Comparison of ENCODE assay signal across 10 mouse cellular contexts in genomic region chr9:92930231-92930966, GRCm38 (mm10).
A peak's percentile ranks its signal among the peaks of the same experiment; 100 is the strongest.
DNase-seq lines count a peak whose midpoint lies in the region; ATAC-seq and TF ChIP-seq lines count a peak whose summit lies in the region.
"Had no signal": no experiment of that assay in that cellular context is flagged by ENCODE, and none has a peak within 500 bp of the region (broad histone marks: within the 10 kb centered on the region; RNA-seq: fewer than 3 reads in every experiment).

No protein-coding gene starts in this region.

- peak overlapping the region; percentile 2; the same call in 1 of the 2 replicates for H3K4me3 ChIP-seq in hindbrain, embryonic 14.5 days (replicated peaks; ENCODE audit: low read length)
- H3K4me3 ChIP-seq in neural tube, embryonic 11.5 days (ENCODE audit: low read depth, low read length) = no peak overlapping the region
- no peak overlapping the region for H3K4me3 ChIP-seq in intestine, postnatal 0 days (ENCODE audit: low read depth, low read length)
- H3K4me3 ChIP-seq: liver, embryonic 13.5 days had no signal

- peak overlapping the region; percentile 79 for H3K27ac ChIP-seq in hindbrain, embryonic 14.5 days
- no peak overlapping the region for H3K27ac ChIP-seq in neural tube, embryonic 11.5 days (ENCODE audit: low read depth, low read length)
- H3K27ac ChIP-seq in intestine, postnatal 0 days (ENCODE audit: low read depth, low read length) = no peak overlapping the region
- H3K27ac ChIP-seq: liver, embryonic 13.5 days had no signal

- intact Hi-C loops in left cerebral cortex, postnatal 10 days (cut with DNase I) = no loop called here

- H3K4me1 ChIP-seq in hindbrain, embryonic 14.5 days (replicated peaks; ENCODE audit: control insufficient read depth, insufficient read depth, low read length) = peaks cover 12% of the 10 kb centered on the region; the same call in 1 of the 2 replicates
- H3K4me1 ChIP-seq in neural tube, embryonic 11.5 days (ENCODE audit: control insufficient read depth, insufficient read depth, low read length) = no peaks in the 10 kb centered on the region
- H3K4me1 ChIP-seq in intestine, postnatal 0 days (replicated peaks; ENCODE audit: control insufficient read depth, insufficient read depth, low read length) = no peaks in the 10 kb centered on the region
- H3K4me1 ChIP-seq: liver, embryonic 13.5 days had no signal

- peaks cover 25% of the 10 kb centered on the region for H3K9me3 ChIP-seq in hindbrain, embryonic 14.5 days (ENCODE audit: control insufficient read depth, low read length)
- H3K9me3 ChIP-seq in neural tube, embryonic 11.5 days (ENCODE audit: control insufficient read depth, low read length) = no peaks in the 10 kb centered on the region
- no peaks in the 10 kb centered on the region for H3K9me3 ChIP-seq in intestine, postnatal 0 days (ENCODE audit: control insufficient read depth)
- H3K9me3 ChIP-seq: G1E had no signal

- WGBS in hindbrain, embryonic 14.5 days = 5% methylated on average over 6 of the region's 6 CpGs
- WGBS in neural tube, embryonic 11.5 days = 16% methylated on average over 6 of the region's 6 CpGs
- 68% methylated on average over 6 of the region's 6 CpGs for WGBS in intestine, postnatal 0 days

- H3K36me3 ChIP-seq in hindbrain, embryonic 14.5 days (replicated peaks; ENCODE audit: control insufficient read depth, insufficient read depth) = no peaks in the 10 kb centered on the region
- H3K36me3 ChIP-seq in neural tube, embryonic 11.5 days (ENCODE audit: control insufficient read depth, insufficient read depth, low read length) = no peaks in the 10 kb centered on the region
- H3K36me3 ChIP-seq in intestine, postnatal 0 days (ENCODE audit: control insufficient read depth, insufficient read depth) = no peaks in the 10 kb centered on the region
- H3K36me3 ChIP-seq: G1E; liver, embryonic 13.5 days had no signal

- peak overlapping the region; percentile 22; the same call in 1 of the 2 replicates for H3K9ac ChIP-seq in hindbrain, embryonic 14.5 days
- no peak overlapping the region for H3K9ac ChIP-seq in neural tube, embryonic 11.5 days (ENCODE audit: low read length)
- H3K9ac ChIP-seq in intestine, postnatal 0 days (ENCODE audit: low read depth, low read length) = no peak overlapping the region
- H3K9ac ChIP-seq: liver, embryonic 13.5 days had no signal

- H3K4me2 ChIP-seq in hindbrain, embryonic 14.5 days (replicated peaks) = peak overlapping the region; percentile 44
- peak overlapping the region; percentile 19; the same call in 1 of the 2 replicates for H3K4me2 ChIP-seq in neural tube, embryonic 11.5 days (ENCODE audit: low read depth)
- H3K4me2 ChIP-seq in intestine, postnatal 0 days (replicated peaks; ENCODE audit: low read depth) = no peak overlapping the region
- H3K4me2 ChIP-seq: liver, embryonic 13.5 days had no signal

- no peak for TF ChIP-seq CTCF in intestine, postnatal 0 days (IDR thresholded peaks at IDR 0.05; ENCODE audit: low read depth)

- peak; percentile 12 for DNase-seq in left cerebral cortex, adult 11 months (ENCODE audit: low spot score)
- no peak for DNase-seq in left cerebral cortex, postnatal 10 days (ENCODE audit: extremely low spot score in 1 of 2, low spot score in 2 of 2)
- DNase-seq in embryo, embryonic 11 days = peak; percentile 74
- DNase-seq in hindbrain, embryonic 14.5 days (ENCODE audit: low spot score) = peak; percentile 70
- DNase-seq in neural tube, embryonic 11.5 days (ENCODE audit: low spot score) = peak; percentile 75
- no peak for DNase-seq in thymus, postnatal 25 days
- no peak for DNase-seq in gastrocnemius, adult 18-20 months (ENCODE audit: low spot score)
- DNase-seq: liver, embryonic 13.5 days had no signal

- ATAC-seq in hindbrain, embryonic 14.5 days (ENCODE audit: low FRiP score) = peak; percentile 95
- ATAC-seq in neural tube, embryonic 11.5 days (ENCODE audit: insufficient read depth, low FRiP score, low TSS enrichment) = peak; percentile 94
- ATAC-seq in intestine, postnatal 0 days = no peak

- H3K27me3 ChIP-seq in hindbrain, embryonic 14.5 days (ENCODE audit: control insufficient read depth, insufficient read depth, low read length) = no peaks in the 10 kb centered on the region
- H3K27me3 ChIP-seq in neural tube, embryonic 11.5 days (ENCODE audit: control insufficient read depth, insufficient read depth, low read length) = no peaks in the 10 kb centered on the region
- no peaks in the 10 kb centered on the region for H3K27me3 ChIP-seq in intestine, postnatal 0 days (replicated peaks; ENCODE audit: control insufficient read depth, insufficient read depth, low read length)
- H3K27me3 ChIP-seq: liver, embryonic 13.5 days had no signal

Comparison
In these comparisons a context has a peak if more than half of its experiments do, and no peak if none do; other contexts are left out.
1. DNase-seq: peak in left cerebral cortex, adult 11 months (single experiment), embryo, embryonic 11 days (single experiment), hindbrain, embryonic 14.5 days (single experiment) and neural tube, embryonic 11.5 days (single experiment); none in left cerebral cortex, postnatal 10 days (0 of 2), thymus, postnatal 25 days (single experiment) and gastrocnemius, adult 18-20 months (single experiment).